Mouse (Mus musculus) heart, postnatal 14 days (tissue): Measurements from ENCODE around the gene Nbas. TPM values are rescaled to one million over a fixed set of nuclear protein-coding genes. Genes with fewer than 3 reads are reported as not detected.
A peak's percentile ranks its signal among the peaks of the same experiment; 100 is the strongest.

ENCODE experiments used
- DNase-seq, 2 experiments: peaks; one replicate each; pipeline ENCODE4 v3.0.0; 2021 to 2022
- intact Hi-C: fragments of 180-260 bp; cut with DNase I; formaldehyde crosslinking; loops from one replicate; pipeline ENCODE4 v1.15.1; 2025
- total RNA-seq, 2 experiments: library from RNA; stranded (reverse); gene quantifications; 2 replicates each; pipeline ENCODE4 v1.2.3; 2021

Nbas gene
- total RNA-seq, 2 experiments from 2014 or later = 23.0 to 23.4 TPM

DNA sequence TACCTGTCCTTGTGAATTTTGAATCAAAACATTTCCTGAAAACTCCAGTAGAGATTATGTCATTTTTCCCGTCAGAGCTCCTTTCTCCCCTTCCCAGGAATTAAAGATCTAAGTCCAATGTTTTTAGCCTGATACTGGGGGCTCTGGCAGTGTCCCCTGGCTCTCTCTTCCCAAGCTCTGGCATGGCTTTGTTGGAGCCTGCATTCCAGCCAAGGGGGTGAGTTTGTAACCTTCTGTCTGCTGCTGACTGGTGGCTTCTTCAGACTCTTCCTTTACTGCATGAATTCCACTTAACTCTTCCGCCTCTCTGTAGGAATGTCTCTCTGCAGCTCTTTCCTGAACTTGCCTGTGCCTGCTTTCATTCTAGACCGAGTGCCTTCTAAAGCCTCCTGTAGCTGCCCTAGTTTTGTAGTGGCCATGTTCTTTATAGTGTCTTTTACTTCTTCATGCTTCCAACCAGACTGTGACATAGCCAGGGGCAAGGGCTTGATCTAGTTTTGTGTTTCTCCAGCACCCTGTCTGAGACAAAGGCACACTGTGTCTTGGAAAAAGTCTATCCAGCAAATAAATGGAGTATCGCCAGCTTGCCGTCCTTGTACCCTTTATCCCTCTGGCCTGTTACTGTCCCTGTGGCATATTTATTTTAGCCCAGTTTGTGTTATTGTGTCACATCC, 236.0 kb downstream of the Nbas start:
- intact Hi-C loops = no loop called here

DNA sequence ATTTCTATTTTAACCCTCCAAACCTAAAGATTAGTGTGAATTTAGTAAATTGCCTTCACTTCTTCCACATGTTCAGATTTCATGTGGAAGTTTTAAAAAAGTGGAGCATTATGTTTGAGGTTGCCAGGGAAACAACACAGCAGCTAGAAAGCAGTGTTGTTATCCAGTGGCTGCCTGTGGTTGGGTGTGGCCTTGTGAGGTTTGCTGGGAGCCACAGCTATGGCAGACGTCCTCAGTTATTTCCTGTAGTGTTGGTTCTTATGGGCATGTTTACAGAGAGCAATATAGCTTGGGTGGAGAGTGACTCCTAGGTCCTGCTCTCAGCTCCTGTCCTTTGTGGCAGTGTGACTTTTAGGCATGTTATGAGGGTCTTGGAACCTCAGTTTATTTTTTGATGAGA, 249.1 kb downstream of the Nbas start:
- DNase-seq = no peak
- intact Hi-C loops = no loop called here

More for the DNA sequence above, 236.0 kb downstream of the Nbas start:
- no peak for DNase-seq

DNA sequence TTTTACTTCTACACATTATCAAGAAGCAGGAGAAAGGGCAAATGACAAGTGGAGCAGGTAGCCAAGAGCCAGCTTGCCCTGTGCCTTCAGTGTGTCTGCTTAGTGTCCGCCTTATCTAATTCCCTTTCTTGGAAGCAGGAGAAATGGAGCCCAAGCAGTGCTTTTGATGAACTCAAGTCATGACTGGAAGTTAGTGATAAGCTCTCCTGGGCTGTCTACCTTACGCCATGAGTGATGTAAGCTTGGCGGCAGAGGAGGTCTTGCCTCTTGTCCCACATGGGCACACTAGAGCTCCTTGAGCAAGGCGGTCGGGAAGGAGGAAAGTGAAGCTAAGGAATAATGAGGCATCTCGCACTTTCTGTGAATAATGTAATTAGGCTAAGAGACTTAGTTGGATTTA, 250.5 kb downstream of the Nbas start:
- no peak for DNase-seq
- intact Hi-C loops = no loop called here

DNA sequence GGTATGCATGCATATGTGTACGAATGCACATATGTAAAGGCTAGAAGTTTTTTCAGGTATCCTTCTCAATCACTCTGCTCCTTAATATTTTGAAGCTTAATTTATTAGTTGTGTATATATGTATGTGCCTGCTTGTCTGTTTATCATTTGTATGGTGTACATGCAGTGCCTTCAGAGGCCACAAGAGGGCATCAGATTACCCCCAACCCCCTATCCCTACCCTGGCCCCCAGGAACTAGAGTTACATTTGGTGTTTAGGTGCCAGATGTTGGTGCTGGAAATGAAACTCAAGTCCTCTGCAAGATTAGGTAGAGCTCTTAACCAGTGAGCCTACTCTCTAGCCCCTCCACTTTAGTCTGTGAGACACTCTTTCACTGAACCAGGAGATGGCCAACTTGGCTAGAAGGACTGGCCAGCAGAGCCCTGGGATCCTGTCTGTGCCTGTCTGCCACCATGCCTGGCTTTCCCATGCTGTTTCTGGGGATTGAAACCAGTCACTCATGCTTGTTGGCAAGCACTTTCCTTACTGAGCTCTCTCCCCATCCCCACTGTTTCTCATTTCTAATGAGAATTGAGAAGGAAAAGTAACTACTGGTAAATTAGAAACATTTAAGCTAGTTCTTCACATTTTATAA, 263.9 kb downstream of the Nbas start:
- intact Hi-C loops = no loop called here

DNA sequence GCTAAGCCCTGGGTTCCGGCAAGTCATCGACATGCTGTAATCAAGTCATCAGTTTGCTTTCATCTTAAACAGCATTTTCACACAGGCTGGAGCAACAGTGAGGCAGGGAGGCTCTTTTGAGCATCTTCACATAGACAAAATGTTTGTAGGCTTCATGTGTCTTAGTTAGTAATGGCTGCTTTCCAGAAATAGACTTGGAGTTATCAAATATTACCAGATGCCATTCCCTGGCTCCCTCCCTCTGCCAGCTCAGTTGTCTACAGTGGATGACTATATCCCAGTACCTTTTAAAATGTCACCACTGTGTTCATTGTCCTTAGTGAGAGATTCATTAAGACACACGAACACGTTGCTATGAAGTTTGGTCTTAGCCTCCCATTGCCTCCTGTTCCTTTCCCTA, 270.2 kb downstream of the Nbas start:
- intact Hi-C loops = no loop called here

More for the DNA sequence above, 263.9 kb downstream of the Nbas start:
- DNase-seq = no peak

DNA sequence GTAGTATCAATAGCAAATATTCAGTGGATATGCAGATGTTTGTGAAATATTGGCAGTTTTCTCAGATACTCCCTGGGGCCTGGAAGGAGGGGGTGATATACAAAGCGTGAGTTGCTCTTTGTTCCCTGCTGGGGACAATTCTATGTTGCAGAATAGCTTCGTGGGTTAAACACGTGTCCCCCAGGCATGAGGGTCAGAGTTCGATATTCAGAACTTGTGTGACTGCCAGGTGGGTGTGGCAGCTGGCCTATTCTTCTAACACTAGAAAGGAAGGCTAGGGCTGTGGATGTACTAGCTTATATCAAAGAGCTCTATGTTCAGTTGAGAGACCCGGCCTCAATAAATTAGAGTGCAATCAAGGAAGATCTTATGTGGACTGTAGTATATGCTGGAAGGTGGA, 274.9 kb downstream of the Nbas start:
- intact Hi-C loops = no loop called here
- DNase-seq = no peak

More for the DNA sequence above, 270.2 kb downstream of the Nbas start:
- no peak for DNase-seq

DNA sequence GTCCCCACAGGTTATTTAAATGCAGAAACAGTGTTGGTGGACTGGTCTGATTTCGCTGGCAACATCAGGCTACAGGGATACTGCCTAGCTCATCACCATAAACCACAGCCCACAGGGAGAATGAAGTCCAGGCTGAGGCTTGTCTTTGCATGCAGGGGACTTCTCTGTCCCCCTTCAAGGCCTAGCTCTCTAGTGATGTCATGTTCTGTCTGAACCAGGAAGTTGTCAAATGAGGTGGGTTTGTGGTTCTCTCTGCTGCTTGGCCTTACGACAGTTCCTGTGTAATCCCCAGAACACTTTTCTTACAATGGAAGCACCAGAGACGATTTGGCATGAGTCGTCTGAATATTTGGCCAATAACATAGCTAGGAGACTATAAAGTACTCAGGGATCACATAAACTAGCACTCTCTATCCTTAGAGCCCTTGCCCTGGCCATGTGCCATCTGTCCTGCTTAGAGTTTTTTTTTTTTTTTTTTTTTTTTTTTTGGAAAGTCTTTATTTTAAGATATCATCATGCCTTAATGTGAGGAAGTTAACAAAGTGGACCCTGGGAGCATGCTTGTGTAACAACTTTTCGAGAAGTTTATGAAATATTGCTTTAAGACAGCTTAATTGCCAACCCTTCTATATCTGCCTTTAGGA, 294.8 kb downstream of the Nbas start:
- DNase-seq = no peak
- intact Hi-C loops = no loop called here

DNA sequence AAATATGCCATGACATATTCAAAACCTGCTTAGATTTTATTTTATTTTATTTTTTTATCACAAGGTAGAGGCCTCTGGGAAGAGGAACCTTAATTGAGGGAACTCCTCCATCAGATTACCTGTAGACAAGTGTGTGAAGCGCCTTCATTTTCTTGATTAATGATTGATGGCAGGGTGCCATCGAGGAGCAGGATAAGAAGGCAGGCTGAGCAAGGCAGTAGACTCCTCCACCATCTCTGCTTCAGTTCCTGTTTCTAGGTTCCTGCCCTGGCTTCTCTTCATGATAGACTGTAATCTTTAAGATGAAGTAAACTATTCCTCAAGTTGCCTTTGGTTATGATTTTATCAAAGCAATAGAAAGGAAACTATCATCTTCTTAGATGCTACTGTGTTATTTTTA, 295.4 kb downstream of the Nbas start:
- no peak for DNase-seq
- intact Hi-C loops = no loop called here

DNA sequence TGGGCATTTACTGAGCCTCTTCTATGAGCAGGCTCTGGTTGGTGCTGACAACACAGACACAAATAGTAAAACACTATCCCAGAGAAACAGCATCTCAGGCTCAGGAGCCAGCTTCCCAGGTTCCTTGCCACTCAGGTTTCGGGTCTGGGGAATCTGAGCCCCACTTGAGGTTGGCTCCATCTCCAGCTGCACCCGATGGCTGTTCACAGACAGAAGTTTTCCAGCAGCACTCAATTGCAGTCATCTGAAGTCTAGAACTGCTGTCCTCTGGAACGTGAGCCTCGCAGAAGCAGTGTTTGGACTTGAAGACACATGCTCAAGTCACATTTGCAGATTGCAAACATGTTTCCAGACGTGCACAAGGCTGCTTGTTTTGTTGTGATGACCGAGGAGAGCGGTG, 297.5 kb downstream of the Nbas start:
- no peak for DNase-seq
- intact Hi-C loops = no loop called here

DNA sequence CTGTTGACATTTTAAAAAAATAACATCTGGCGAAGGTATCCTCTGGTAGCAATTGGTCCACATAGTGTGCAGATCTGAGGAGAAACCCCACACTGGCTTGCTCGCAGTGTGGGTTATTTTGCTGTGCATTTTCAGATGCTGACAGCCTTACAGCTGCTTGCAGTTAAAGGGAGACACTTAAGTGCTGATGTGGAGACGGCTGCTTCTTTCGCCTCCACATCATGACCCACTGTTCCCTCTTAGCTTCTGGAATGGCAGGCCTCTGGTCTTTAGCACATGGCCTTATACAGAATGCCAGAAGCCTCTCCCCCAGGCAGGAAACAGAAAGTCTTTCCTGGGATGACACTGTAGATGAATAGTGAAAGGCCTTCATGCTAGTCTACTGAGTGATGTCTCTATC, 306.2 kb downstream of the Nbas start:
- intact Hi-C loops = no loop called here
- no peak for DNase-seq

DNA sequence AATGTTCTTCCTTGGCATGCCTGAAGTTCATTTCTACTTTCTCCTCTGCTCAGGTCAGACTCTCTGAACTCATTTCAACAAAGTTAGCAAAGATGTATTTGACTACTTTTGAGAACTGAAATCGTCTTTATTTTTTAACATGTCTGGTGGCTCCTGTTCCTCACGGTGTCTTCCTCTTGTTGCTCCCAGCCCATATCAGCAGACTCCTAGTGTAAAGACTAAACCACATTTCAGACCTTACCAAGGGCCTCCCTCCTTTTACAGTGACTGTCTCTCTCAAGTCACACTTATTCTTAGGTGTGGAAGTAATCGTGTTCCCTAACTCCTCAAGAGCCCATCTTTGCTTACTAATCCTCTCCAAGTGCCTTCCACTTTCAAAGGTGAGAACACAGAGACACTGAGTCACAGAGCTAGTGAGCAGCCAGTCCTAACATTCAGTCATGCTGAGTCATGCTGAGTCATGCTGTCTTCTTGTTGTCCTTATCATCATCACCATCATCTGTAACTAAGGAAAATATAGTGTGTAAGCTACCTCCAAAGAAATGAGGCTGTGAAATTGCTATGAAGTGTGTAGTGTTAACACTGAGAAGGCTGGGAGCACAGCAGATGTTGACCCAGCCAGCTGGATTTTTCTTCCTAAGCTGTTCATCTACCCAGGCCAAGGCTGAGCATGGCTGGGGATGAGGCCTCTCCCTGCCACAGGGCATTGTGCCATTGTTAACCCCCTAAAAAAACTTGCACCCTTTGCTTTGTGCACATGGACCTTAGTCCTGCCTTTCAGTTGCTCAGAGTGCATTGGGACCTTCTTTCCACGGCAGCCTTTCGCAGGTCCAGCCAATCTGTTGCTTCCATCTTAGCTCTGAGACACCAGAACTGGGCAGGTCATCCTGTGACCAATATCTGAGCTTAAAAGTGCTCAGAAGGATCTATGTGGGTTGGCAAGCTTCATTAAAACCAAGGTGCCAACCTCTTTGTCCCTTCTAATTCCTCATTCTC, 307.0 kb downstream of the Nbas start:
- DNase-seq = no peak
- intact Hi-C loops = no loop called here

DNA sequence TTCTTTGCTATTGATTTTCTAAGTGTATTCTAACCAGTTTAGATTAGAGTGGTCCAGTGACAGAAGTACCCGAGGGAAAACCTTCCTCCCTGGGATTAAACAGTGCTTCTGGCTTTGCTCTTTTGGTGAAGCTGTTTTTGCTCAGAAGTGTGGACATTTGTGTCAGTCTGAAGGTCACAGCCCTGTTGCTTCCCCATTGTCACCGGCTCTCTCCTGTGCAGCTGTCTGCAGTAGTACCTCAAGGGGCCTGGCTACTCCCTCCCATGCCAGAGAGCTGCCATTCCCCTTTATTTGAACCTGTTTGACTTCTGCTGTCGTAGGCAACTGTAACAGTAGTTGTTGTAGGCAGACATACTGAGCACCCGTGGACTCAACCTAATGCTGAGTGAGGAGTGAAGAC, 307.8 kb downstream of the Nbas start:
- intact Hi-C loops = no loop called here
- DNase-seq = no peak

DNA sequence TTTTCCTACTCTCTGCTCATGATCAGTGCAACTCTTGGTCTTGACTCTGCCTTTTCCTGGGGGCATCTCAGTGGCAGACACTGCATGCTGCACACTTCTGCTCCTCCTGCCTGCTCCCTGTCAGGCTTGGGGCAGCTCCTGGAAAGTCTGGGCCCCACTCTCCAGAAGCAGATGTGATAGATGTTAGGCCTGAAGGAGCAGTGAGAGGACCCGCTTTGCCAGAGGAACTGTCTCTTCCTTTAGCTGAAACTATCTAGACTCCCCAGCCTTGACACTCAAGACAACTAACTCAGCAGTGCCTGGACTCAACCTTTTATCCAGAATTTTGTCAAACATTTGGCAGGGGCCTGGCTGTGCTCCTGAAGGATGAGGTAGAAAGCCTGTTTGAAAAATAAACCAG, 311.9 kb downstream of the Nbas start:
- intact Hi-C loops = no loop called here
- DNase-seq = no peak

DNA sequence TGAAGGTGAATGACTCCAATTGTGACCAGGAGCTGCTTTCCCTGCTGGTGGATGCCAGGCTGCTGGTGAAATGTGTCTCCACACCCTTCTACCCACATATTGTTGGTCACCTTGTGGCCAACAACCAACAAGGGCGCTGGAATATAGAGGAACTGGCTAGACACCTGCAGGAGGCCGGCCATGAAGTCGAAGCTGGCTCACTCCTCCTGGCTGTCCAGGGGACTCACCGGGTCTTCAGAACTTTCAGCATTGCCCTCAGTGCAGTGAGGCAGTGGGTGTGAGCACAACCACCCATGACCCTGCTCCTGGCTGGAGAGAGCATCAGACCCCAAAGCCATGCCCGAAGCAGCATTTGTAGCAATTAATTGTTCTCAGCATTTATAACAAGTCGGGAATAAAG, 314.5 kb downstream of the Nbas start:
- DNase-seq = no peak
- intact Hi-C loops = no loop called here

DNA sequence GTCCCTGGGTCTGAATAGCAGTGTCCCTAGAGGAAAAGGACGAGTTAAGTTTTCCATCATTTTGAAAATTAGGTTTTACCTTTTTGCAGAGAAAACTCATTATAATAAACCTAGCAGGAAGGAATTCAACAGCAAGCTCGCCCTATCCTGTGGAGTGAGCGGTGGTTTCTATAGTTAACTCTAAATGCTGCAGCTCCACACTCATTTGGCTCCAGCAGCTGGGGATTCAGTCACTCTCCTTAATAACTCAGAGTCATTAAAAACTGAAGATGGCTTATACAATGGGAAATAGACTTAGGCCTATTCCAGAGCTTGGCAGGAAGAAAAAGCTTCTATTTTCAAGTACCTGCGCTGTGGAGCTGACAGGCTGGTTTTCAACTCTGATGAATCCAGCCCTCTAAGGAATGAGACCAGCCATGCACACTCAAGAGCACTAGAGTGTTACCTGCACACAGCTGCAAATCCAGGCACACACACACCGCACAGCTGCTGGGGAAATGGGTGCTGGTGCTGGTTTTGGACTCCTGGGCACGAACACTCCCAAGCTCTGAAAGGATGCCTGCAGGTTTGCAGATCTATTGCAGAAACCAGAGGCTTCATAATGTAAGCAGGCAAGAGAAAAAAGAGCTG, 316.7 kb downstream of the Nbas start:
- no peak for DNase-seq
- intact Hi-C loops = no loop called here

DNA sequence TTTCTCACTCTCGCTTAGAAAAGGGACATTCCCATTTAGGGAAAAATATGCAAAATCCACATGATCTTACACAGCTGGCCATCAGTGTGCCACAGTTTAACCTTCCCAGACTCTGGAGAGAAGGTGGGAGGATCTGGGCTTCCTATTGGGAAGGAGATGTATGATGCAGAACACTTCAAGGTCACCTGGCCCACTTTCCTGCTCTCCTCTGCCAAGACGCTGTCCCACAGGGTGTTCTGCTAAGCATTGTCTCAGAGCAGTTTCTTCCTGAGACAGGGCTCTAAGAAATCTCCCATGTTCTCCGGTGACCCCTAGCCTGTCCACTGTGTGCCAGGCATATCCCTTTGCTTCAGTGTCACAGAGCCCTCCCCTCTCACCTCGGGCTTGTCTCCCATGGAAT, 318.7 kb downstream of the Nbas start:
- intact Hi-C loops = no loop called here
- no peak for DNase-seq

DNA sequence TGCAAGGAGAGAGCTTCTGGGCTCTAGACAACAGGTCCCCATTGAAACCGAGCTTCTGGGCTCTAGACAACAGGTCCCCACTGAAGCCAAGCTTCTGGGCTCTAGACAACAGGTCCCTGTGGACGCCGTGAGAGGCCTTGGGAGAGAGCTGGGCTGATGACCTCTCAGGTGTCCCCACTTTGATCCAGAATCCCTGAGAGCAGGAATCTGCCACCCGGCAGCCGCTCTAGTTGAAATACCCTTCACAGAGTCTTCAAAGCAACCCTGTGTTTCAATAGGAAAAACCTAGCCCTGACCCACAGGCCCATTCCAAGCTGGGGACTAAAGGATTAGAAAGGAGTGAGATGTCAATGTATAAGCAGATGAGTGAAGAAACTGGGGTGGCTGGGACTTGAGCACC, 320.1 kb downstream of the Nbas start:
- intact Hi-C loops = no loop called here
- no peak for DNase-seq

DNA sequence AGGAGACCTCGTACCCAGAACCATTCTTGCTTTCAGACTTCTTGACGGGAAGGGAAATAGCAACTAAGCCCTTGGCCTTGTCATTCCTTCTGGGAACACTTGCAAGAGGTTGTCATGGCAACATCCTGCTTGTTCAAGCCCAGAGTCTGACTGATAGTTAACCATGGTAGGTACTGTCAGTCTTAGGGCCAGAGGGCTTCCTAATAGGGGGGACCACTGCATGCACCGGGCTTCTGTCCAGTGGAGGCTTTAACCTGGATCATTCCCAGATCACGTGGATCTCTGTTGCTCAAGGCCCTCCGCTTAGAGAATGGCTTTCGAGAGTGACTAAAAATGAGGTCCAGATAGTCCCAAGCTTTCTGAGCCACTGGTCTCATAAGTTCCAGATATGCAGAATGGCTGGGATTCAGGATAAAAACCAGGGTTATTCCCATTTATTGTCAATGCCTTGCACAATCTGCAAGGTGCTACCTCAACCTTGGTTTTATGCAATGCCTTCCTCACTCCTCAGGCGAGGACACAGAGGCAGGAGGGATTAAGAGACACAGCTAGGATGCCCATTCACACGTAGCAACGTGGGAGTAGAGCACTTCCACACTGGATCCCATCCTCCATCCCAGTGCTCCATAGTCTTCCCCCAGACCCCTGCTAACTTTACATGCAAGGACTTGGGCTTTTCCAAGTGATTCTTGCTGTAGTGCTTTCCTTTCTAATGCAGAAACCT, 326.0 kb downstream of the Nbas start:
- intact Hi-C loops = no loop called here
- peak in 1 of 2 experiments; percentile 5 for DNase-seq

DNA sequence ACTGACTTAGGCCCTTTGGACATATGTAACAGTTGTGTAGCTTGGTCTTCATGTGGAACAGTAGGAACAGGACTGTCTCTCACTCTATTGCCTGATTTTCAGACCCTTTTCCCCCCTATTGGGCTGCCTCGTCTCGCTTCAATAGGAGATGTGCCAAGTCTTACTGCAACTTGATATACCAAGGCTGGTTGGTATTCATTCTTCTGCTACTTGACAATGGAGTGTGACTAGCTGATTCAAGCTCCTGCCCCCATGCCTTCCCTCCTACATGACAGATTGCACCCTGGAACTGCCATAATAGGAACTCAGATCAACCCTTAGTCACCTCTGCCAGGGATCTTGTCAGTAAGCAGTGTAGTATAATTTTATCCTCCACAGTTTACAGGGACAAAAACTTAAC, 328.1 kb downstream of the Nbas start:
- DNase-seq = no peak
- intact Hi-C loops = no loop called here

DNA sequence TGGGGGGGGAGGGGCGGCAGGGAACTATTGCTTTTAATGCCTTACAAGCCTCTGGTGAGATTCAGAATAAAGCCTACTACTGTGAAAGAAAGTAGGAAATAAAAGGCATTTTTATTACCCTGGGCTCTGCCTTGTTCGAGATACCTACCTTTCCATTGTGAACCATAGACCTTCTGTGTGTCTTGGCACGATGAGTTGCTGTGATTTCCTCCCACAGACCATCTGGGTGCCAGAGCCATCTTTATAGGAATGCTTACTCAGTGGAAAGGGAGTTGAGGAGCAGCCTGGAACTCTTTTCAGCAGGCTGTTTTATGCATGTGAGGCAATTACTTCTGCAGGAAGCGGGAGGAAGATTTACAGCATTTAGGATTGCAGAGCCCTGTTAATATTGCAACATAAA, 329.6 kb downstream of the Nbas start:
- no peak for DNase-seq
- intact Hi-C loops = no loop called here
